Mouse (Mus musculus) lung, embryonic 14.5 days (tissue): ENCODE data around the gene Rhoj. TPM values are rescaled to one million over a fixed set of nuclear protein-coding genes. Genes with fewer than 3 reads are reported as not detected.

Source experiments
- ATAC-seq: fragments of 200-750 bp; cut with Nextera tagmentation; 2 replicates; pipeline ENCODE4 v1.8.0; 2017; ENCODE audit warnings: mild to moderate bottlenecking, moderate TSS enrichment, moderate library complexity; ENCODE audit not compliant: insufficient read depth
- DNase-seq: peaks from one replicate; pipeline ENCODE4 v3.0.0-alpha.2; 2015
- H3K27ac ChIP-seq: fragments of 300-500 bp; sonication (generic); 2 replicates; pipeline ENCODE4 v1.5.1; 2014; ENCODE audit warnings: low read depth, mild to moderate bottlenecking, moderate library complexity
- H3K27me3 ChIP-seq: fragments of 300-500 bp; sonication (generic); 2 replicates; pipeline ENCODE4 v1.6.1; 2014; ENCODE audit warnings: low read length, control low read depth; ENCODE audit not compliant: insufficient read depth
- H3K36me3 ChIP-seq: fragments of 300-500 bp; sonication (generic); 2 replicates; pipeline ENCODE4 v1.6.1; 2014; ENCODE audit warnings: control low read depth; ENCODE audit not compliant: insufficient read depth
- H3K4me1 ChIP-seq: fragments of 300-500 bp; sonication (generic); 2 replicates; pipeline ENCODE4 v1.6.1; 2014; ENCODE audit warnings: antibody characterized with exemption, control low read depth; ENCODE audit not compliant: insufficient read depth
- H3K4me2 ChIP-seq: fragments of 300-500 bp; sonication (generic); 2 replicates; pipeline ENCODE4 v1.6.1; 2014; ENCODE audit warnings: mild to moderate bottlenecking
- H3K4me3 ChIP-seq: fragments of 300-500 bp; sonication (generic); 2 replicates; pipeline ENCODE4 v1.5.1; 2014; ENCODE audit warnings: low read depth, low read length
- H3K9ac ChIP-seq: fragments of 300-500 bp; sonication (generic); 2 replicates; pipeline ENCODE4 v1.6.1; 2014
- H3K9me3 ChIP-seq: fragments of 300-500 bp; sonication (generic); 2 replicates; pipeline ENCODE4 v1.6.1; 2016; ENCODE audit warnings: low read depth, low read length, control low read depth
- CTCF ChIP-seq: IDR thresholded peaks from 2 replicates; pipeline ENCODE4 v1.5.1; 2016; ENCODE audit warnings: antibody characterized with exemption, low read depth
- WGBS: fragments of 180-500 bp; shearing (Covaris S2); extraction: QIAGEN DNeasy Blood & Tissue Kit; methylation state at CpG from one replicate; pipeline ENCODE4 v1.1.7; 2014; 5-methylcytosine and 5-hydroxymethylcytosine counted together
- polyA plus RNA-seq: library from polyadenylated mRNA; unstranded; fragments of >200 nt; fragmentation: Nextera tagmentation; extraction: Ambion mirVana; gene quantifications from 2 replicates; pipeline ENCODE4 v1.2.1, GENCODE M21; 2014

Rhoj gene
- polyA plus RNA-seq, 1 experiment from 2014 or later: 54.4 TPM

DNA sequence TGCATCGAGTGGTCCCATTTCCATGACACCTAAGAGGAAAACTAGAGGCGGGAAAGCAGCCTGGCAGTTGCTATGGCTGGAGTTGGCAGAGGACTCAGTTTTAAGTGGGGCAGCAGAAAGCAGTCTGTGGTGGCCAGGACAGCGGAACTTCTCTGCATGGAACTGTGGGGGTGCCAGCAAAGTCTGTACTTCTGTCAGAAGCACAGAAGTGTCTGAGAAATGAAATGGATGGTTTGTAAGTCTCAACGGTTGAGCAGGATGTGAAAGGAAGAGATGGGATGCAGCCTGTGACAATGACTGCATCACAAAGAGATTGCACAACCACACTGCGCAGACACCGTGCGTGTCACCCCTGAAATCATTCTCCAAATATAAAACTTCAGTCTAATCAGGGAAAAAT, 138.1 kb downstream of the Rhoj start:
- ATAC-seq (peak; percentile 64), DNase-seq (peak; percentile 51)
- Histone ChIP-seq H3K4me2 (no peak overlapping the region), H3K27ac (no peak overlapping the region), H3K4me3 (no peak overlapping the region), H3K4me1 (no peaks in the 10 kb centered on the region), H3K36me3 (peaks cover 13% of the 10 kb centered on the region), H3K9me3 (no peaks in the 10 kb centered on the region), H3K27me3 (no peaks in the 10 kb centered on the region), H3K9ac (no peak overlapping the region)
- 62% methylated on average over 7 of the region's 7 CpGs for WGBS
- TF ChIP-seq CTCF: no peak

DNA sequence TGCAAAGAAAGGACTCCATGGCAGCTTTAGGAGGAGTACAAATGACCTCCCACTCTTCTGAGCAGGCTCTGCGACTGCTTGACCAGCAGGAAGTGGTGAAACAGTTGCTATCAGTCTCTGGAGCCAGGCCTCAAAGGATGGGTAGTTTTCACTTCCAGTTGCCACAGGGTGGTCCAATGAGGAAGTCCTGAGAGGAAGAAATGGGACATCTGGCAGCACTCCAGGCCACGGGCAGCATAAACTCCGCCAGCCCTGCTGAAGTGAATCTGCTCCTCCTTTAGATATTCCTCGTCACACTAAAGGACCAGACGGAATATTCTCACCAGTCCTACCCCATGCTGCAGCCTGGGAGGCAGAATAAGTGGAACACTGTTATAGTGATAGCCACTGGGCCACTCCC, 140.8 kb downstream of the Rhoj start:
- H3K4me2 ChIP-seq: no peak overlapping the region
- H3K36me3 ChIP-seq: peaks cover 36% of the 10 kb centered on the region
- no peak for TF ChIP-seq CTCF
- DNase-seq (peak; percentile 46), ATAC-seq (peak; percentile 16; the same call in 1 of the 2 replicates)
- WGBS: 57% methylated on average over 5 of the region's 5 CpGs
- no peaks in the 10 kb centered on the region for H3K4me1 ChIP-seq
- no peak overlapping the region for H3K9ac ChIP-seq
- H3K4me3 ChIP-seq: no peak overlapping the region
- no peak overlapping the region for H3K27ac ChIP-seq
- no peaks in the 10 kb centered on the region for H3K27me3 ChIP-seq
- H3K9me3 ChIP-seq: no peaks in the 10 kb centered on the region

- whole genome bisulfite sequencing: 52% methylated on average over 6 of the region's 6 CpGs
- Histone ChIP-seq H3K9me3 (no peaks in the 10 kb centered on the region), H3K9ac (no peak overlapping the region), H3K36me3 (peaks cover 36% of the 10 kb centered on the region), H3K4me2 (no peak overlapping the region), H3K4me3 (no peak overlapping the region), H3K27ac (no peak overlapping the region), H3K27me3 (no peaks in the 10 kb centered on the region), H3K4me1 (no peaks in the 10 kb centered on the region)
- TF ChIP-seq CTCF: peak; percentile 52
- no peak for ATAC-seq
- peak; percentile 46 for DNase-seq
Observed at GRCm38 (mm10) chr12:75449475-75449966, 141.4 kb downstream of the Rhoj start.

DNA sequence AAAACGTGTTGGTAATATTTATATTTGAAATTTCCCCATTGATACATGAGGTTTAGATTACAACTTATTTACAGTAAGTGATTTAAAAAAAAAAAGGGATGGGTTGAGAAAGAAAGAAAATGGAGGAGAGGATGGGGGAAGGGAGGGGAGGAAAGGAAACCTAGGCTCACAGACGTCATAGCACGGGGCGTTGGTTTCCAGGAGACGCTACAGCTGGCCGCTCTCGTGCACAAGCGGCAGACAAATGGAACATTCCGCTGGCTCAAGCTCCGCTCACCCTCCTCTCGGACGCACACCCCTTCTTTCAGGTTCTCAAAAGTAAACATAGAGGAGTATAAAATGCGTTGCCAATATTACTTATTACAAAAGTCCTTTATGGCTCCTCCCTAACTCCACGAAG, 141.9 kb downstream of the Rhoj start:
- DNase-seq (peak; percentile 60), ATAC-seq (peak; percentile 72; the same call in 1 of the 2 replicates)
- Histone ChIP-seq H3K4me1 (no peaks in the 10 kb centered on the region), H3K4me3 (no peak overlapping the region), H3K9me3 (no peaks in the 10 kb centered on the region), H3K4me2 (no peak overlapping the region), H3K27me3 (no peaks in the 10 kb centered on the region), H3K36me3 (peaks cover 36% of the 10 kb centered on the region), H3K9ac (no peak overlapping the region), H3K27ac (no peak overlapping the region)
- WGBS: 40% methylated on average over 14 of the region's 14 CpGs
- no peak for TF ChIP-seq CTCF

- Histone ChIP-seq H3K36me3 (peaks cover 36% of the 10 kb centered on the region), H3K4me2 (no peak overlapping the region), H3K27me3 (no peaks in the 10 kb centered on the region), H3K9me3 (no peaks in the 10 kb centered on the region), H3K27ac (no peak overlapping the region), H3K4me3 (no peak overlapping the region), H3K9ac (no peak overlapping the region), H3K4me1 (no peaks in the 10 kb centered on the region)
- 86% methylated on average over 8 of the region's 8 CpGs for WGBS
- DNase-seq (no peak), ATAC-seq (no peak)
- no peak for TF ChIP-seq CTCF
Observed at GRCm38 (mm10) chr12:75450592-75450991, 142.5 kb downstream of the Rhoj start.

Other genes with a start within 250 kb of the Rhoj start
- 0.05 TPM in 1 of 2 replicates, not detected in the other for gene Kcnh5, start 131.0 kb upstream of the Rhoj start, polyA plus RNA-seq
- gene Gphb5, start 108.5 kb downstream of the Rhoj start, polyA plus RNA-seq: not detected in 2 replicates